Mouse (Mus musculus): Measurements from ENCODE around the gene Gm49337. TPM values are rescaled to one million over a fixed set of nuclear protein-coding genes. Genes with fewer than 3 reads are reported as not detected.

Gm49337 gene
- polyA plus RNA-seq, 1 experiment from 2014 or later = not detected

GRCm38 (mm10) chr4:116141736-116142135 lies 31.4 kb upstream of the Gm49337 start:
- Histone ChIP-seq H3K4me3 (replicated peaks; ENCODE audit: low read length) (no peak overlapping the region), H3K27ac (no peak overlapping the region), H3K9me3 (ENCODE audit: control insufficient read depth, low read length) (no peaks in the 10 kb centered on the region), H3K27me3 (ENCODE audit: control insufficient read depth, insufficient read depth, low read length) (peaks cover 9% of the 10 kb centered on the region; the same call in 1 of the 2 replicates), H3K4me2 (replicated peaks) (no peak overlapping the region), H3K4me1 (replicated peaks; ENCODE audit: control insufficient read depth, insufficient read depth, low read length) (0 out of 2 replicates have a peak, but pooled peaks cover 13% of the 10 kb centered on the region), H3K36me3 (replicated peaks; ENCODE audit: control insufficient read depth, insufficient read depth) (no peaks in the 10 kb centered on the region), H3K9ac (no peak overlapping the region)
- ATAC-seq (ENCODE audit: low FRiP score) (no peak), DNase-seq (ENCODE audit: low spot score) (no peak)
- 68% methylated on average over 1 of the region's 1 CpGs for WGBS

- H3K36me3 ChIP-seq (replicated peaks; ENCODE audit: control insufficient read depth, insufficient read depth) = no peaks in the 10 kb centered on the region
- H3K27me3 ChIP-seq (ENCODE audit: control insufficient read depth, insufficient read depth, low read length) = peaks cover 9% of the 10 kb centered on the region; the same call in 1 of the 2 replicates
- 57% methylated on average over 7 of the region's 7 CpGs for WGBS
- H3K4me2 ChIP-seq (replicated peaks) = no peak overlapping the region
- ATAC-seq (ENCODE audit: low FRiP score) (no peak), DNase-seq (ENCODE audit: low spot score) (no peak)
- no peak overlapping the region for H3K4me3 ChIP-seq (replicated peaks; ENCODE audit: low read length)
- H3K9ac ChIP-seq = no peak overlapping the region
- H3K9me3 ChIP-seq (ENCODE audit: control insufficient read depth, low read length) = no peaks in the 10 kb centered on the region
- no peak overlapping the region for H3K27ac ChIP-seq
- 0 out of 2 replicates have a peak, but pooled peaks cover 13% of the 10 kb centered on the region for H3K4me1 ChIP-seq (replicated peaks; ENCODE audit: control insufficient read depth, insufficient read depth, low read length)
These were observed 30.9 kb upstream of the Gm49337 start for GRCm38 (mm10) chr4:116142269-116142668.

- Histone ChIP-seq H3K4me3 (replicated peaks; ENCODE audit: low read length) (peak overlapping the region; percentile 46), H3K36me3 (replicated peaks; ENCODE audit: control insufficient read depth, insufficient read depth) (no peaks in the 10 kb centered on the region), H3K27ac (no peak overlapping the region), H3K4me1 (replicated peaks; ENCODE audit: control insufficient read depth, insufficient read depth, low read length) (0 out of 2 replicates have a peak, but pooled peaks cover 13% of the 10 kb centered on the region), H3K9ac (no peak overlapping the region), H3K4me2 (replicated peaks) (peak overlapping the region; percentile 86), H3K27me3 (ENCODE audit: control insufficient read depth, insufficient read depth, low read length) (peaks cover 9% of the 10 kb centered on the region; the same call in 1 of the 2 replicates), H3K9me3 (ENCODE audit: control insufficient read depth, low read length) (no peaks in the 10 kb centered on the region)
- WGBS = 9% methylated on average over 7 of the region's 7 CpGs
- DNase-seq (ENCODE audit: low spot score) (no peak), ATAC-seq (ENCODE audit: low FRiP score) (no peak)
These were observed 29.8 kb upstream of the Gm49337 start for GRCm38 (mm10) chr4:116143317-116143811.

- DNase-seq (ENCODE audit: low spot score) = peak; percentile 53
These were observed 29.1 kb upstream of the Gm49337 start for GRCm38 (mm10) chr4:116143891-116144717.

GRCm38 (mm10) chr4:116149812-116150155 lies 23.4 kb upstream of the Gm49337 start:
- peaks cover 15% of the 10 kb centered on the region for H3K4me1 ChIP-seq (replicated peaks; ENCODE audit: control insufficient read depth, insufficient read depth, low read length)
- H3K27ac ChIP-seq = peak overlapping the region; percentile 93
- peak overlapping the region; percentile 96 for H3K9ac ChIP-seq
- DNase-seq (ENCODE audit: low spot score) (no peak), ATAC-seq (ENCODE audit: low FRiP score) (no peak)
- no peaks in the 10 kb centered on the region for H3K27me3 ChIP-seq (ENCODE audit: control insufficient read depth, insufficient read depth, low read length)
- H3K4me3 ChIP-seq (replicated peaks; ENCODE audit: low read length) = peak overlapping the region; percentile 80
- H3K36me3 ChIP-seq (replicated peaks; ENCODE audit: control insufficient read depth, insufficient read depth) = peaks cover 28% of the 10 kb centered on the region
- H3K4me2 ChIP-seq (replicated peaks) = peak overlapping the region; percentile 75
- H3K9me3 ChIP-seq (ENCODE audit: control insufficient read depth, low read length) = no peaks in the 10 kb centered on the region
- WGBS = 20% methylated on average over 6 of the region's 6 CpGs

More at GRCm38 (mm10) chr4:116143891-116144717, 29.1 kb upstream of the Gm49337 start:
- Histone ChIP-seq H3K27ac (no peak overlapping the region), H3K36me3 (replicated peaks; ENCODE audit: control insufficient read depth, insufficient read depth) (no peaks in the 10 kb centered on the region), H3K4me3 (replicated peaks; ENCODE audit: low read length) (peak overlapping the region; percentile 46), H3K27me3 (ENCODE audit: control insufficient read depth, insufficient read depth, low read length) (peaks cover 9% of the 10 kb centered on the region; the same call in 1 of the 2 replicates), H3K9ac (peak overlapping the region; percentile 68), H3K4me2 (replicated peaks) (peak overlapping the region; percentile 86), H3K9me3 (ENCODE audit: control insufficient read depth, low read length) (no peaks in the 10 kb centered on the region), H3K4me1 (replicated peaks; ENCODE audit: control insufficient read depth, insufficient read depth, low read length) (0 out of 2 replicates have a peak, but pooled peaks cover 13% of the 10 kb centered on the region)
- WGBS = 1% methylated on average over 47 of the region's 47 CpGs
- ATAC-seq (ENCODE audit: low FRiP score) = peak; percentile 61

- H3K9ac ChIP-seq = peak overlapping the region; percentile 96
- DNase-seq (ENCODE audit: low spot score) (peak; percentile 71), ATAC-seq (ENCODE audit: low FRiP score) (peak; percentile 88)
- peak overlapping the region; percentile 93 for H3K27ac ChIP-seq
- H3K27me3 ChIP-seq (ENCODE audit: control insufficient read depth, insufficient read depth, low read length) = no peaks in the 10 kb centered on the region
- H3K9me3 ChIP-seq (ENCODE audit: control insufficient read depth, low read length) = no peaks in the 10 kb centered on the region
- peaks cover 14% of the 10 kb centered on the region for H3K4me1 ChIP-seq (replicated peaks; ENCODE audit: control insufficient read depth, insufficient read depth, low read length)
- H3K4me2 ChIP-seq (replicated peaks) = peak overlapping the region; percentile 75
- H3K36me3 ChIP-seq (replicated peaks; ENCODE audit: control insufficient read depth, insufficient read depth) = peaks cover 33% of the 10 kb centered on the region
- H3K4me3 ChIP-seq (replicated peaks; ENCODE audit: low read length) = peak overlapping the region; percentile 80
- under 1% methylated on average over 69 of the region's 73 CpGs for WGBS
These were observed 22.9 kb upstream of the Gm49337 start for GRCm38 (mm10) chr4:116150156-116150861.

GRCm38 (mm10) chr4:116150862-116151221 lies 22.3 kb upstream of the Gm49337 start:
- no peak for DNase-seq (ENCODE audit: low spot score)
- peaks cover 39% of the 10 kb centered on the region for H3K36me3 ChIP-seq (replicated peaks; ENCODE audit: control insufficient read depth, insufficient read depth)
- H3K4me2 ChIP-seq (replicated peaks) = peak overlapping the region; percentile 75
- 27% methylated on average over 4 of the region's 4 CpGs for WGBS
- H3K27ac ChIP-seq = peak overlapping the region; percentile 93
- peak overlapping the region; percentile 96 for H3K9ac ChIP-seq
- H3K4me3 ChIP-seq (replicated peaks; ENCODE audit: low read length) = peak overlapping the region; percentile 80
- peak; percentile 11; the same call in 1 of the 2 replicates for ATAC-seq (ENCODE audit: low FRiP score)
- H3K27me3 ChIP-seq (ENCODE audit: control insufficient read depth, insufficient read depth, low read length) = no peaks in the 10 kb centered on the region
- no peaks in the 10 kb centered on the region for H3K9me3 ChIP-seq (ENCODE audit: control insufficient read depth, low read length)
- H3K4me1 ChIP-seq (replicated peaks; ENCODE audit: control insufficient read depth, insufficient read depth, low read length) = peaks cover 14% of the 10 kb centered on the region

GRCm38 (mm10) chr4:116151238-116151637 lies 21.9 kb upstream of the Gm49337 start, which contains the start of gene Lurap1:
Gene Lurap1 (minus strand): TSS chr4:116151338.
- H3K36me3 ChIP-seq (replicated peaks; ENCODE audit: control insufficient read depth, insufficient read depth) = peaks cover 43% of the 10 kb centered on the region
- peaks cover 14% of the 10 kb centered on the region for H3K4me1 ChIP-seq (replicated peaks; ENCODE audit: control insufficient read depth, insufficient read depth, low read length)
- peak within 1 kb of the TSS; percentile 93 for H3K27ac ChIP-seq
- ATAC-seq (ENCODE audit: low FRiP score) (no peak), DNase-seq (ENCODE audit: low spot score) (no peak)
- H3K9me3 ChIP-seq (ENCODE audit: control insufficient read depth, low read length) = no peaks in the 10 kb centered on the region
- 78% methylated on average over 6 of the region's 6 CpGs for WGBS
- peak within 1 kb of the TSS; percentile 96 for H3K9ac ChIP-seq
- peak within 1 kb of the TSS; percentile 75 for H3K4me2 ChIP-seq (replicated peaks)
- H3K4me3 ChIP-seq (replicated peaks; ENCODE audit: low read length) = peak within 1 kb of the TSS; percentile 80
- no peaks in the 10 kb centered on the region for H3K27me3 ChIP-seq (ENCODE audit: control insufficient read depth, insufficient read depth, low read length)

GRCm38 (mm10) chr4:116152702-116153101 lies 20.5 kb upstream of the Gm49337 start:
- DNase-seq (ENCODE audit: low spot score) (no peak), ATAC-seq (ENCODE audit: low FRiP score) (no peak)
- H3K4me3 ChIP-seq (replicated peaks; ENCODE audit: low read length) = no peak overlapping the region
- H3K27ac ChIP-seq = no peak overlapping the region
- peaks cover 14% of the 10 kb centered on the region for H3K4me1 ChIP-seq (replicated peaks; ENCODE audit: control insufficient read depth, insufficient read depth, low read length)
- H3K27me3 ChIP-seq (ENCODE audit: control insufficient read depth, insufficient read depth, low read length) = no peaks in the 10 kb centered on the region
- WGBS = 93% methylated on average over 15 of the region's 15 CpGs
- H3K9ac ChIP-seq = no peak overlapping the region
- no peak overlapping the region for H3K4me2 ChIP-seq (replicated peaks)
- H3K9me3 ChIP-seq (ENCODE audit: control insufficient read depth, low read length) = no peaks in the 10 kb centered on the region
- H3K36me3 ChIP-seq (replicated peaks; ENCODE audit: control insufficient read depth, insufficient read depth) = peaks cover 57% of the 10 kb centered on the region

Measured in hindbrain, embryonic 14.5 days (tissue).